Mouse (Mus musculus): ENCODE data around the gene Abcb7. TPM values are rescaled to one million over a fixed set of nuclear protein-coding genes. Genes with fewer than 3 reads are reported as not detected.

Abcb7 gene
- 10.4 and 11.4 TPM in 2 replicates for polyA plus RNA-seq (2015; fragmentation: Nextera tagmentation; extraction: Ambion mirVana)

DNA sequence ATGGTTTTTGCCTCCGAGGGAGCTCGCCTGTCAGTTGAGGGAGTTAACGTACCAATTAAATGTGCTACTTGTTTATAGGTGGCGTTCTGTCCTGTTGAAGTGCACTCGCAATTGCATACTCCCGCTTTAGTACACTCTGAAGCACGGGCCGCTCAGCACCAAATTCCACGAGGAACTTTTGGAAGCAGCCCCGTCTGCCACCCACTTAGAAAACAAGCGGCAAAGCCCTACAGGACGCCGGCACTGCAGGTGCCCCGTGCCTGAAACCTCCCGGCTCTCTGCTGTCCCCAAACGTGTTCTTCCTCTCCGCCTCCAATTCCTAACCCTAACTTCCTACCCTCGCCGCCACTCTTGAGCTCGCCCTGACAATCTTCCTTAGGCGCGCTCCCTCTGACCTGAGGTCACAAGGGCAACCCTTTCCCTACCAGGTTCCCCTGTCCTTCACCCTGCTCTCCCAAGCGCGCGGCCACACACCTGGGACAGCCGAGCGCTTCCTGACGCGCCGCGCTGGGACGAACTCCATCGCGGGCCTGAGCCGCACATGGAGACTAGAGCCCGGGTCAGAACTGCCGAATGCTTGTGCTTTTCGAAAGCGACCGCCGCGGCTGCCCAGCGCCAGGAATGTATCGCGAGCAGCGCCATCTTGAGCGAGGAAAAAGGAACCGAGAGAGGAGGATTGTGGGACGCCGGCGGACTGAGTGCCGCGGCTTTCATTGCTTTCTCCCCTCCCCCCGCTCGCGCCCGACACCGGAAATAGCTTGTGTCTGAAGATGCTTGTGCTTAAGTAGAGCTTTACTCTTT, at the start of gene Abcb7:
Gene Abcb7 (minus strand): TSS at position 674 of the 801 bp plus-strand sequence.
- Histone ChIP-seq H3K27me3 (ENCODE audit: control insufficient read depth, insufficient read depth, low read depth, low read length) (0 out of 2 replicates have a peak, but pooled peaks cover 3% of the 10 kb centered on the region), H3K4me2 (ENCODE audit: low read depth, low read length) (peak within 1 kb of the TSS; percentile 51), H3K9me3 (ENCODE audit: control insufficient read depth, low read length) (no peaks in the 10 kb centered on the region), H3K4me3 (ENCODE audit: low read length) (peak within 1 kb of the TSS; percentile 71), H3K27ac (ENCODE audit: low read length) (peak within 1 kb of the TSS; percentile 97), H3K4me1 (replicated peaks; ENCODE audit: control insufficient read depth, insufficient read depth, low read length) (no peaks in the 10 kb centered on the region), H3K36me3 (ENCODE audit: control insufficient read depth, insufficient read depth, low read length) (no peaks in the 10 kb centered on the region), H3K9ac (ENCODE audit: low read length) (peak within 1 kb of the TSS; percentile 84)
- WGBS: 16% methylated on average over 58 of the region's 58 CpGs
- peak; percentile 96 for ATAC-seq (ENCODE audit: low read depth)

DNA sequence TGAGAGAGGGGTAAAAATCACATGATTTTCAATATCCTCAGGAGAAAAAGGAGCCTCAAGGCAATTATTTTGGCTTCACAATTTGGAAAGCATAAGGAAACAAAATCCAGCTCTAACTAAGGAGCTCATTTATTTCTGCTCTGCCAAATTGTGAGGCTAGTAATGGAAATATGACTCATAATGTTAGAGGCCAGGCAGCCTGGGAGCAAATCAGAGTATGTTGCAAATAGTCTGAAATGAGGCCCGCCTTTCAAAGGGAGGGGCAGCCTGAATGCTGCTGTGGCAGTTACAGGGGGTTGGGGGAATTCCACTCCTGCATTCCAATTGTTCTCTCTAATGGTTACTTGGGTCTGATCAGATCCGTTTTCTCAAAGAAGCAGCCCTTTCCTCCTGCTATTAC, 48.1 kb upstream of the Abcb7 start:
- 20% methylated on average over 2 of the region's 2 CpGs for WGBS
- H3K27me3 ChIP-seq (ENCODE audit: control insufficient read depth, insufficient read depth, low read depth, low read length): no peaks in the 10 kb centered on the region
- no peaks in the 10 kb centered on the region for H3K4me1 ChIP-seq (replicated peaks; ENCODE audit: control insufficient read depth, insufficient read depth, low read length)
- H3K9me3 ChIP-seq (ENCODE audit: control insufficient read depth, low read length): no peaks in the 10 kb centered on the region
- no peak overlapping the region for H3K4me2 ChIP-seq (ENCODE audit: low read depth, low read length)
- H3K27ac ChIP-seq (ENCODE audit: low read length): no peak overlapping the region
- ATAC-seq (ENCODE audit: low read depth): peak; percentile 47
- H3K4me3 ChIP-seq (ENCODE audit: low read length): no peak overlapping the region
- H3K36me3 ChIP-seq (ENCODE audit: control insufficient read depth, insufficient read depth, low read length): no peaks in the 10 kb centered on the region
- H3K9ac ChIP-seq (ENCODE audit: low read length): no peak overlapping the region

DNA sequence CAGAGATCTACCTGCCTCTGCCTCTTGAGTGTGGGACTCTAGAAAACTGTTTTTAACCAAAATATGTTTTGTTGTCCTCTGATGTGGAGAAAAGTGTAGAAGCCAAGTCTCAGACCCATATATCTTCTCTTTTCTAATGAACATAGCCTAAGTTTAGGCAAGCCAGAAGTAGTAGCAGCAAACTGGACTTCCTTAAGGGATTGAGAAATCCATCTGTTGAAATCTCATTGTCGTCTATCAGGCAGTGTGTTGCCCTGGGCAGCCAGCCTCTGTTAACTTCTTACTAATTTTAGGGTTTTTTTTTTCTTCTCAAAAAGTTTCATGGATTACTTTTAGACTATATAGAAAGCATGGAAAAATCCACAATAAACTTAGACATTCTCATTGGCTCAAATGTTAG, 38.8 kb upstream of the Abcb7 start:
- H3K9me3 ChIP-seq (ENCODE audit: control insufficient read depth, low read length): no peaks in the 10 kb centered on the region
- H3K9ac ChIP-seq (ENCODE audit: low read length): no peak overlapping the region
- ATAC-seq (ENCODE audit: low read depth): no peak
- H3K27ac ChIP-seq (ENCODE audit: low read length): no peak overlapping the region
- no peaks in the 10 kb centered on the region; the same call in 1 of the 2 replicates for H3K27me3 ChIP-seq (ENCODE audit: control insufficient read depth, insufficient read depth, low read depth, low read length)
- H3K36me3 ChIP-seq (ENCODE audit: control insufficient read depth, insufficient read depth, low read length): no peaks in the 10 kb centered on the region
- no peaks in the 10 kb centered on the region for H3K4me1 ChIP-seq (replicated peaks; ENCODE audit: control insufficient read depth, insufficient read depth, low read length)
- WGBS: 67% methylated on average over 1 of the region's 1 CpGs
- no peak overlapping the region for H3K4me2 ChIP-seq (ENCODE audit: low read depth, low read length)
- no peak overlapping the region for H3K4me3 ChIP-seq (ENCODE audit: low read length)

DNA sequence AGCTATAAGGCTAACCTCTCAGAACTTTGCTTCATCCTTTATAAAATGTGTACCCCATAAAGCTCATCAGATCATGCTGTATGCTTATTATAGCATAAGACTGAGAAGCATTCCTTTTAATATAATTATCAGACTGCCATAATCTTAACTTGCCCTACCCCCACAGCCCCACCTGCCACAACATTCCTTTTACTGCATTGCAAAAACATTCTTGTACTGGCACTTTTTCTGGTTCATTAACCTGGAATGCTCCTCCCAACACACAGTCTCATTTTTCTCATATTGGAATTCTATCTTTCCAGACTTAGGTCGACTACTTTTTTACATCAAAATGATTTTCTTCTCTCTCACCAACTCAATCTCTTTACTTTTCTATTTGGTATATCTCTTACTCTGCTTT, 19.8 kb upstream of the Abcb7 start:
- Histone ChIP-seq H3K4me1 (replicated peaks; ENCODE audit: control insufficient read depth, insufficient read depth, low read length) (no peaks in the 10 kb centered on the region), H3K36me3 (ENCODE audit: control insufficient read depth, insufficient read depth, low read length) (no peaks in the 10 kb centered on the region), H3K9me3 (ENCODE audit: control insufficient read depth, low read length) (no peaks in the 10 kb centered on the region), H3K27me3 (ENCODE audit: control insufficient read depth, insufficient read depth, low read depth, low read length) (peaks cover 2% of the 10 kb centered on the region; the same call in 1 of the 2 replicates), H3K9ac (ENCODE audit: low read length) (no peak overlapping the region), H3K4me3 (ENCODE audit: low read length) (no peak overlapping the region), H3K27ac (ENCODE audit: low read length) (no peak overlapping the region), H3K4me2 (ENCODE audit: low read depth, low read length) (no peak overlapping the region)
- 41% methylated on average over 1 of the region's 1 CpGs for WGBS
- ATAC-seq (ENCODE audit: low read depth): no peak

DNA sequence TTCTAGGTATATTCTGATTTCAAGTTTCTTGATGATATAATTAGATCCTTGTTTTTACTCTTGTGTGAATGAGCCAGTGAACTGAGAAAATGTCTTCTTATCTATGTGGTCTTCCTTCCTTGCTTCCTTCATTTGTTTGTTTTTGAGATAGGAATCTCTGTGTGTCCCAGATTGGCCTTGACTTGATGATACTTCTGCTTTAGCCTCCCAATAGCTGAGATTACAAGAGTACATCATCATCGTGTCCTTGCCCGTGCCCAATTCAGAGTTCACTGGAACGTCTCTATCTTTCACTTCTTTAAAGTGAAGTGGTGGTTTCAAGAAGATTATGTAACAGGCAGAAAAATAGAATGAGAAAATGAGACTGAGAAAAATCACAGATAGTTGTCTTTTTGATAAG, 14.5 kb upstream of the Abcb7 start:
- Histone ChIP-seq H3K4me1 (replicated peaks; ENCODE audit: control insufficient read depth, insufficient read depth, low read length) (no peaks in the 10 kb centered on the region), H3K4me2 (ENCODE audit: low read depth, low read length) (no peak overlapping the region), H3K4me3 (ENCODE audit: low read length) (no peak overlapping the region), H3K27ac (ENCODE audit: low read length) (no peak overlapping the region), H3K36me3 (ENCODE audit: control insufficient read depth, insufficient read depth, low read length) (no peaks in the 10 kb centered on the region), H3K9ac (ENCODE audit: low read length) (no peak overlapping the region), H3K27me3 (ENCODE audit: control insufficient read depth, insufficient read depth, low read depth, low read length) (peaks cover 2% of the 10 kb centered on the region), H3K9me3 (ENCODE audit: control insufficient read depth, low read length) (no peaks in the 10 kb centered on the region)
- WGBS: 55% methylated on average over 3 of the region's 3 CpGs
- no peak for ATAC-seq (ENCODE audit: low read depth)

DNA sequence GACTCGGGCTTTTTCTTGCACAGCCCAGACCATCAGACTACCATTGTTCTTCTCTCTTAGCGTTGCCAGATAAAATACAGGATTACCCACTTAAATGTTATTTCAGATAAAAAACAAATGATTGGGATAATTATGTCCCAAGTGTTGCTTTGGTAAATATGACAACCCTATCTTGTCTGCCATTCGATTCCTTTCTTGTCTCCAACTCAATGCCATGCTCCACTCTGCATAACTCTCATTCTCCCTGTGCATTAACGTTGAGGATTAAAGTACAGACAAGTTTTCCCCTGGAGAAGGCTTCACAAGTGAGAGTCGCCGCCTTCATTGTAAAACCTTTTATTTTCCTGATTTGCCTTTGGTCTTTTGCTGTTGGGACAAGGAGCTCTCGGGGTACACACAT, 339 bp upstream of the Abcb7 start:
- H3K9ac ChIP-seq (ENCODE audit: low read length): peak overlapping the region; percentile 84
- H3K4me3 ChIP-seq (ENCODE audit: low read length): peak overlapping the region; percentile 71
- ATAC-seq (ENCODE audit: low read depth): no peak
- H3K9me3 ChIP-seq (ENCODE audit: control insufficient read depth, low read length): no peaks in the 10 kb centered on the region
- H3K36me3 ChIP-seq (ENCODE audit: control insufficient read depth, insufficient read depth, low read length): no peaks in the 10 kb centered on the region
- peaks cover 3% of the 10 kb centered on the region; the same call in 1 of the 2 replicates for H3K27me3 ChIP-seq (ENCODE audit: control insufficient read depth, insufficient read depth, low read depth, low read length)
- H3K27ac ChIP-seq (ENCODE audit: low read length): peak overlapping the region; percentile 97; the same call in 1 of the 2 replicates
- peak overlapping the region; percentile 51 for H3K4me2 ChIP-seq (ENCODE audit: low read depth, low read length)
- H3K4me1 ChIP-seq (replicated peaks; ENCODE audit: control insufficient read depth, insufficient read depth, low read length): no peaks in the 10 kb centered on the region
- 44% methylated on average over 7 of the region's 7 CpGs for WGBS

DNA sequence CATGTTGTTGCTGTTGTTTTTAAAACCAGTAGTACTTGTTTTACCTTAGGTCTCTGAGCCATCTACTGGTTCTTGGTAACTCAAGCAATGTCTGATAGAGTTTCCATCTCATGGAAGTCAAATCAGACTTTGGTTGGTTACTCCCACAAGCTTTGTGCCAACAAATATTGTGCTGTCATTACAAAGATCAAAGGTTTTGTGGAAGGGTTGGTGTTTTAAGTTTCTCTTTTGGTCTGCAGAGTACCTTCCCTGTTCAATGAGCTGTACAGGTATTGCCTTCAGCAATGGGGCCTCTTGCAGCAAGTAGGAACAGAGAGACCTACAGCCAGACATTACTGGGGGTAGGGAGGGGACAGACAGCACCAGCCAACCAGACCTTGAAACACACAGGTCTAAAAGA, 5.5 kb downstream of the Abcb7 start:
- Histone ChIP-seq H3K4me3 (ENCODE audit: low read length) (no peak overlapping the region), H3K4me1 (replicated peaks; ENCODE audit: control insufficient read depth, insufficient read depth, low read length) (no peaks in the 10 kb centered on the region), H3K9ac (ENCODE audit: low read length) (no peak overlapping the region), H3K27me3 (ENCODE audit: control insufficient read depth, insufficient read depth, low read depth, low read length) (no peaks in the 10 kb centered on the region; the same call in 1 of the 2 replicates), H3K4me2 (ENCODE audit: low read depth, low read length) (no peak overlapping the region), H3K9me3 (ENCODE audit: control insufficient read depth, low read length) (no peaks in the 10 kb centered on the region), H3K27ac (ENCODE audit: low read length) (no peak overlapping the region), H3K36me3 (ENCODE audit: control insufficient read depth, insufficient read depth, low read length) (no peaks in the 10 kb centered on the region)
- no peak for ATAC-seq (ENCODE audit: low read depth)

DNA sequence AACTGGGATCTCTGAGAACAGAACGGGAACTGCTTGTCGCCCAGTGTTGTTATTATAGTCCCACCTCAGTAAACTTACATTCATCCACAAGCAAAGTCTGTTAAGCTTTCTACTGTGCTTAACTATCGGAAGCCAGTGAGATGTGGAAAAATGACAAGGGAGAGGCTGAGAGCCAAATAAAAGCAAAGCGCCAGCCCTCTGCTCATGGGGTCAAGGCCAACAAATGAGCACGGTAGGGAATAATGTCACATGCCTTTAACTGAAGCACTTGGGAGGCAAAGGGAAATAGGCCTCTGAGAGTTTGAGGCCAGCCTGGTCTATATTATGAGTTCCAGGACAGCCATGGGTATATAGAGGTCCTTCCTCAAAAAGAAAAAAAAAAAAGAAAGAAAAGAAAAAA, 11.2 kb downstream of the Abcb7 start:
- Histone ChIP-seq H3K27ac (ENCODE audit: low read length) (no peak overlapping the region), H3K9ac (ENCODE audit: low read length) (no peak overlapping the region), H3K4me3 (ENCODE audit: low read length) (no peak overlapping the region), H3K27me3 (ENCODE audit: control insufficient read depth, insufficient read depth, low read depth, low read length) (no peaks in the 10 kb centered on the region; the same call in 1 of the 2 replicates), H3K4me1 (replicated peaks; ENCODE audit: control insufficient read depth, insufficient read depth, low read length) (no peaks in the 10 kb centered on the region), H3K4me2 (ENCODE audit: low read depth, low read length) (no peak overlapping the region), H3K36me3 (ENCODE audit: control insufficient read depth, insufficient read depth, low read length) (no peaks in the 10 kb centered on the region), H3K9me3 (ENCODE audit: control insufficient read depth, low read length) (no peaks in the 10 kb centered on the region)
- WGBS: 65% methylated on average over 5 of the region's 5 CpGs
- no peak for ATAC-seq (ENCODE audit: low read depth)

DNA sequence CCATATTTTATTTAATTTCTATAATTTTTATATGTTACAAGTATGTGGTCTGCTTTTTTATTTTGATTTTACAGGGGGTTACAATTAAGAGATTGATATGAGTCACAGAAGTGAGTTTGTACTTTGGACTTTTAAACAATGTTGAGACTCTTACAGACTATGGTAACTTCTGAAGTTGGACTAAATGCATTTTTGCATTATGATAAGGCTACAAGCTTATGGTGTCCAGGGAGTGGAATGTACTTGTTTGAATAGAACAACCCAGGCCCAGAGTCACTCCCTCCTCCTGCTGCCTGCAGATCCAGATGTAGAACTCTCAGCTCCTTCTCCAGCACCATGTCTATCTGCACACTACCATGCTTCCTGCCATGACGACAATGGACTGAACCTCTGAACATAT, 12.5 kb downstream of the Abcb7 start:
- no peaks in the 10 kb centered on the region for H3K36me3 ChIP-seq (ENCODE audit: control insufficient read depth, insufficient read depth, low read length)
- H3K4me1 ChIP-seq (replicated peaks; ENCODE audit: control insufficient read depth, insufficient read depth, low read length): no peaks in the 10 kb centered on the region
- H3K27ac ChIP-seq (ENCODE audit: low read length): no peak overlapping the region
- H3K4me3 ChIP-seq (ENCODE audit: low read length): no peak overlapping the region
- no peaks in the 10 kb centered on the region; the same call in 1 of the 2 replicates for H3K27me3 ChIP-seq (ENCODE audit: control insufficient read depth, insufficient read depth, low read depth, low read length)
- H3K9me3 ChIP-seq (ENCODE audit: control insufficient read depth, low read length): no peaks in the 10 kb centered on the region
- ATAC-seq (ENCODE audit: low read depth): no peak
- no peak overlapping the region for H3K4me2 ChIP-seq (ENCODE audit: low read depth, low read length)
- H3K9ac ChIP-seq (ENCODE audit: low read length): no peak overlapping the region
- 96% methylated on average over 1 of the region's 1 CpGs for WGBS
